Mouse (Mus musculus): ENCODE measurements at regions not wholly inside any gene's neighbourhood (a gene's known extent, or its start where the extent isn't known, plus 50 kb on each side); places are given as distances from the start of the nearest gene placed in this dataset.

GRCm38 (mm10) chr12:94580345-94580744 lies 1111.7 kb upstream of the Flrt2 start:
- no peak overlapping the region for H3K27ac ChIP-seq (replicated peaks)
- no peaks in the 10 kb centered on the region for H3K9me3 ChIP-seq (replicated peaks)
- H3K27me3 ChIP-seq (ENCODE audit: low read depth, poor library complexity, severe bottlenecking): no peaks in the 10 kb centered on the region
- 58% methylated on average over 4 of the region's 4 CpGs for WGBS
- H3K4me1 ChIP-seq: no peaks in the 10 kb centered on the region
- no peaks in the 10 kb centered on the region for H3K36me3 ChIP-seq
- H3K4me3 ChIP-seq: no peak overlapping the region
- no peak for DNase-seq (ENCODE audit: low spot score)

GRCm38 (mm10) chr12:94584309-94584708 lies 1107.7 kb upstream of the Flrt2 start:
- DNase-seq (ENCODE audit: low spot score): no peak
- Histone ChIP-seq H3K4me1 (no peaks in the 10 kb centered on the region), H3K9me3 (replicated peaks) (no peaks in the 10 kb centered on the region), H3K36me3 (no peaks in the 10 kb centered on the region), H3K27me3 (ENCODE audit: low read depth, poor library complexity, severe bottlenecking) (no peaks in the 10 kb centered on the region), H3K27ac (replicated peaks) (no peak overlapping the region), H3K4me3 (no peak overlapping the region)
- 94% methylated on average over 1 of the region's 1 CpGs for WGBS

GRCm38 (mm10) chr12:94587031-94587430 lies 1105.0 kb upstream of the Flrt2 start:
- Histone ChIP-seq H3K9me3 (replicated peaks) (no peaks in the 10 kb centered on the region), H3K4me1 (no peaks in the 10 kb centered on the region), H3K4me3 (no peak overlapping the region), H3K36me3 (no peaks in the 10 kb centered on the region), H3K27me3 (ENCODE audit: low read depth, poor library complexity, severe bottlenecking) (no peaks in the 10 kb centered on the region), H3K27ac (replicated peaks) (no peak overlapping the region)
- 78% methylated on average over 4 of the region's 4 CpGs for WGBS
- DNase-seq (ENCODE audit: low spot score): no peak

GRCm38 (mm10) chr12:94588599-94588998 lies 1103.4 kb upstream of the Flrt2 start:
- Histone ChIP-seq H3K4me3 (no peak overlapping the region), H3K4me1 (no peaks in the 10 kb centered on the region), H3K27ac (replicated peaks) (no peak overlapping the region), H3K36me3 (no peaks in the 10 kb centered on the region), H3K9me3 (replicated peaks) (no peaks in the 10 kb centered on the region), H3K27me3 (ENCODE audit: low read depth, poor library complexity, severe bottlenecking) (no peaks in the 10 kb centered on the region)
- 80% methylated on average over 4 of the region's 4 CpGs for WGBS
- no peak for DNase-seq (ENCODE audit: low spot score)

- H3K4me3 ChIP-seq: no peak overlapping the region
- no peaks in the 10 kb centered on the region for H3K27me3 ChIP-seq (ENCODE audit: low read depth, poor library complexity, severe bottlenecking)
- no peak for DNase-seq (ENCODE audit: low spot score)
- no peaks in the 10 kb centered on the region for H3K36me3 ChIP-seq
- no peaks in the 10 kb centered on the region for H3K9me3 ChIP-seq (replicated peaks)
- no peaks in the 10 kb centered on the region for H3K4me1 ChIP-seq
- no peak overlapping the region for H3K27ac ChIP-seq (replicated peaks)
- WGBS: 90% methylated on average over 4 of the region's 4 CpGs
These were observed 1103.0 kb upstream of the Flrt2 start for GRCm38 (mm10) chr12:94589033-94589432.

GRCm38 (mm10) chr12:94605566-94605965 lies 1086.5 kb upstream of the Flrt2 start:
- Histone ChIP-seq H3K4me1 (no peaks in the 10 kb centered on the region), H3K4me3 (no peak overlapping the region), H3K9me3 (replicated peaks) (no peaks in the 10 kb centered on the region), H3K27ac (replicated peaks) (no peak overlapping the region), H3K27me3 (ENCODE audit: low read depth, poor library complexity, severe bottlenecking) (no peaks in the 10 kb centered on the region), H3K36me3 (no peaks in the 10 kb centered on the region)
- no peak for DNase-seq (ENCODE audit: low spot score)
- WGBS: 100% methylated on average over 1 of the region's 1 CpGs

GRCm38 (mm10) chr12:94636555-94636954 lies 1055.5 kb upstream of the Flrt2 start:
- no peaks in the 10 kb centered on the region for H3K9me3 ChIP-seq (replicated peaks)
- DNase-seq (ENCODE audit: low spot score): no peak
- no peaks in the 10 kb centered on the region for H3K36me3 ChIP-seq
- WGBS: 76% methylated on average over 1 of the region's 1 CpGs
- no peak overlapping the region for H3K4me3 ChIP-seq
- peaks cover 6% of the 10 kb centered on the region; the same call in 1 of the 2 replicates for H3K4me1 ChIP-seq
- H3K27ac ChIP-seq (replicated peaks): no peak overlapping the region
- no peaks in the 10 kb centered on the region for H3K27me3 ChIP-seq (ENCODE audit: low read depth, poor library complexity, severe bottlenecking)

GRCm38 (mm10) chr12:94640153-94640552 lies 1051.9 kb upstream of the Flrt2 start:
- WGBS: 83% methylated on average over 4 of the region's 4 CpGs
- no peak overlapping the region for H3K27ac ChIP-seq (replicated peaks)
- no peaks in the 10 kb centered on the region for H3K9me3 ChIP-seq (replicated peaks)
- H3K4me3 ChIP-seq: no peak overlapping the region
- no peaks in the 10 kb centered on the region for H3K36me3 ChIP-seq
- H3K4me1 ChIP-seq: peaks cover 6% of the 10 kb centered on the region; the same call in 1 of the 2 replicates
- no peak for DNase-seq (ENCODE audit: low spot score)
- no peaks in the 10 kb centered on the region for H3K27me3 ChIP-seq (ENCODE audit: low read depth, poor library complexity, severe bottlenecking)

- DNase-seq (ENCODE audit: low spot score): no peak
- no peak overlapping the region for H3K27ac ChIP-seq (replicated peaks)
- no peaks in the 10 kb centered on the region for H3K36me3 ChIP-seq
- WGBS: 70% methylated on average over 2 of the region's 2 CpGs
- H3K4me3 ChIP-seq: no peak overlapping the region
- H3K9me3 ChIP-seq (replicated peaks): no peaks in the 10 kb centered on the region
- no peaks in the 10 kb centered on the region for H3K4me1 ChIP-seq
- no peaks in the 10 kb centered on the region for H3K27me3 ChIP-seq (ENCODE audit: low read depth, poor library complexity, severe bottlenecking)
These were observed 1046.7 kb upstream of the Flrt2 start for GRCm38 (mm10) chr12:94645302-94645701.

- Histone ChIP-seq H3K4me1 (peaks cover 6% of the 10 kb centered on the region), H3K27me3 (ENCODE audit: low read depth, poor library complexity, severe bottlenecking) (no peaks in the 10 kb centered on the region), H3K4me3 (no peak overlapping the region), H3K27ac (replicated peaks) (no peak overlapping the region), H3K9me3 (replicated peaks) (no peaks in the 10 kb centered on the region), H3K36me3 (no peaks in the 10 kb centered on the region)
- DNase-seq (ENCODE audit: low spot score): no peak
- 93% methylated on average over 1 of the region's 1 CpGs for WGBS
These were observed 1022.0 kb upstream of the Flrt2 start for GRCm38 (mm10) chr12:94670035-94670434.

- 40% methylated on average over 2 of the region's 2 CpGs for WGBS
- H3K27me3 ChIP-seq (ENCODE audit: low read depth, poor library complexity, severe bottlenecking): no peaks in the 10 kb centered on the region
- H3K27ac ChIP-seq (replicated peaks): no peak overlapping the region
- peak; percentile 38 for DNase-seq (ENCODE audit: low spot score)
- H3K36me3 ChIP-seq: no peaks in the 10 kb centered on the region
- no peak overlapping the region for H3K4me3 ChIP-seq
- H3K4me1 ChIP-seq: peaks cover 9% of the 10 kb centered on the region
- H3K9me3 ChIP-seq (replicated peaks): no peaks in the 10 kb centered on the region
These were observed 1017.1 kb upstream of the Flrt2 start for GRCm38 (mm10) chr12:94674925-94675324.

- WGBS: 89% methylated on average over 2 of the region's 2 CpGs
- Histone ChIP-seq H3K4me1 (peaks cover 9% of the 10 kb centered on the region), H3K36me3 (no peaks in the 10 kb centered on the region), H3K27ac (replicated peaks) (0 out of 2 replicates have a peak overlapping the region, but pooled peaks have one; percentile 9), H3K9me3 (replicated peaks) (no peaks in the 10 kb centered on the region), H3K27me3 (ENCODE audit: low read depth, poor library complexity, severe bottlenecking) (no peaks in the 10 kb centered on the region), H3K4me3 (no peak overlapping the region)
- DNase-seq (ENCODE audit: low spot score): no peak
These were observed 1000.5 kb upstream of the Flrt2 start for GRCm38 (mm10) chr12:94691341-94692029.

- no peak for DNase-seq (ENCODE audit: low spot score)
- Histone ChIP-seq H3K27me3 (ENCODE audit: low read depth, poor library complexity, severe bottlenecking) (no peaks in the 10 kb centered on the region), H3K9me3 (replicated peaks) (no peaks in the 10 kb centered on the region), H3K4me1 (peaks cover 6% of the 10 kb centered on the region), H3K36me3 (no peaks in the 10 kb centered on the region), H3K4me3 (no peak overlapping the region), H3K27ac (replicated peaks) (no peak overlapping the region)
- WGBS: 86% methylated on average over 5 of the region's 5 CpGs
These were observed 960.6 kb upstream of the Flrt2 start for GRCm38 (mm10) chr12:94731391-94731790.

- H3K27ac ChIP-seq (replicated peaks): no peak overlapping the region
These were observed 958.8 kb upstream of the Flrt2 start for GRCm38 (mm10) chr12:94733179-94733578.

More at GRCm38 (mm10) chr12:94733179-94733578, 958.8 kb upstream of the Flrt2 start:
- no peaks in the 10 kb centered on the region for H3K27me3 ChIP-seq (ENCODE audit: low read depth, poor library complexity, severe bottlenecking)
- peaks cover 6% of the 10 kb centered on the region for H3K4me1 ChIP-seq
- no peak overlapping the region for H3K4me3 ChIP-seq
- H3K9me3 ChIP-seq (replicated peaks): no peaks in the 10 kb centered on the region
- 70% methylated on average over 4 of the region's 4 CpGs for WGBS
- no peaks in the 10 kb centered on the region for H3K36me3 ChIP-seq
- DNase-seq (ENCODE audit: low spot score): no peak
